Mouse (Mus musculus): ENCODE data around the gene Olfr510. TPM values are rescaled to one million over a fixed set of nuclear protein-coding genes. Genes with fewer than 3 reads are reported as not detected.
A peak's percentile ranks its signal among the peaks of the same experiment; 100 is the strongest.
"Not testable (repeated sequence)": the region's sequence is repeated elsewhere in the genome, so short reads cannot be mapped to it uniquely, and the experiment has no call there.

Olfr510 gene
- not detected in 2 replicates for polyA plus RNA-seq (2011; ENCODE audit: insufficient read depth, insufficient read length, low read depth, missing spikeins)

- H3K9ac ChIP-seq (ENCODE audit: low read depth, poor library complexity, severe bottlenecking) = no peak within 1 kb of the TSS
- H3K36me3 ChIP-seq (ENCODE audit: control insufficient read depth, insufficient read depth, low read length, poor library complexity, severe bottlenecking) = no peaks in the 10 kb centered on the region
- no peak within 1 kb of the TSS for H3K4me3 ChIP-seq (ENCODE audit: low read depth, low read length)
- no peak for TF ChIP-seq EP300 (IDR thresholded peaks at IDR 0.05; ENCODE audit: insufficient read depth, low read depth, low read length)
- no peak for TF ChIP-seq CTCF (IDR thresholded peaks at IDR 0.05; ENCODE audit: low read depth, low read length)
- no peak for TF ChIP-seq POLR2A (IDR thresholded peaks at IDR 0.05; ENCODE audit: insufficient read depth, low read length)
- H3K9me3 ChIP-seq (replicated peaks; ENCODE audit: control insufficient read depth, insufficient read depth, low read length, poor library complexity, severe bottlenecking) = 0 out of 2 replicates have a peak, but pooled peaks cover 4% of the 10 kb centered on the region
- H3K4me1 ChIP-seq (ENCODE audit: control insufficient read depth, insufficient read depth, low read length) = no peaks in the 10 kb centered on the region
- H3K27me3 ChIP-seq (ENCODE audit: control insufficient read depth, insufficient read depth, low read length, poor library complexity, severe bottlenecking) = no peaks in the 10 kb centered on the region
- H3K27ac ChIP-seq (ENCODE audit: insufficient read depth, low read length) = no peak within 1 kb of the TSS
Observed at GRCm38 (mm10) chr7:108666118-108666517, at the start of gene Olfr510. TSS of gene Olfr510 (plus strand) at chr7:108666418.

GRCm38 (mm10) chr7:108616781-108617180 is 49.4 kb upstream of the Olfr510 start:
- not testable (repeated sequence) for H3K36me3 ChIP-seq (ENCODE audit: control insufficient read depth, insufficient read depth, low read length, poor library complexity, severe bottlenecking); H3K4me3 ChIP-seq (ENCODE audit: low read depth, low read length); H3K4me1 ChIP-seq (ENCODE audit: control insufficient read depth, insufficient read depth, low read length); H3K9me3 ChIP-seq (replicated peaks; ENCODE audit: control insufficient read depth, insufficient read depth, low read length, poor library complexity, severe bottlenecking); H3K27me3 ChIP-seq (ENCODE audit: control insufficient read depth, insufficient read depth, low read length, poor library complexity, severe bottlenecking); H3K9ac ChIP-seq (ENCODE audit: low read depth, poor library complexity, severe bottlenecking)
- peak; percentile 81 for TF ChIP-seq EP300 (IDR thresholded peaks at IDR 0.05; ENCODE audit: insufficient read depth, low read depth, low read length)
- H3K27ac ChIP-seq (ENCODE audit: insufficient read depth, low read length) = peak overlapping the region; percentile 78

GRCm38 (mm10) chr7:108621514-108621913 is 44.7 kb upstream of the Olfr510 start, which contains the start of gene Olfr507:
TSS of gene Olfr507 (plus strand) at chr7:108621814.
- Histone ChIP-seq H3K4me1 (ENCODE audit: control insufficient read depth, insufficient read depth, low read length) (no peaks in the 10 kb centered on the region), H3K9me3 (replicated peaks; ENCODE audit: control insufficient read depth, insufficient read depth, low read length, poor library complexity, severe bottlenecking) (0 out of 2 replicates have a peak, but pooled peaks cover 2% of the 10 kb centered on the region), H3K36me3 (ENCODE audit: control insufficient read depth, insufficient read depth, low read length, poor library complexity, severe bottlenecking) (no peaks in the 10 kb centered on the region), H3K27ac (ENCODE audit: insufficient read depth, low read length) (no peak within 1 kb of the TSS), H3K27me3 (ENCODE audit: control insufficient read depth, insufficient read depth, low read length, poor library complexity, severe bottlenecking) (no peaks in the 10 kb centered on the region), H3K9ac (ENCODE audit: low read depth, poor library complexity, severe bottlenecking) (no peak within 1 kb of the TSS), H3K4me3 (ENCODE audit: low read depth, low read length) (no peak within 1 kb of the TSS)
- TF ChIP-seq POLR2A (IDR thresholded peaks at IDR 0.05; ENCODE audit: insufficient read depth, low read length) (no peak), CTCF (IDR thresholded peaks at IDR 0.05; ENCODE audit: low read depth, low read length) (no peak), EP300 (IDR thresholded peaks at IDR 0.05; ENCODE audit: insufficient read depth, low read depth, low read length) (no peak)

GRCm38 (mm10) chr7:108629694-108630093 is 36.5 kb upstream of the Olfr510 start, which contains the start of gene Olfr508:
TSS of gene Olfr508 (plus strand) at chr7:108629994.
- Histone ChIP-seq H3K27me3 (ENCODE audit: control insufficient read depth, insufficient read depth, low read length, poor library complexity, severe bottlenecking) (no peaks in the 10 kb centered on the region), H3K27ac (ENCODE audit: insufficient read depth, low read length) (no peak within 1 kb of the TSS), H3K4me1 (ENCODE audit: control insufficient read depth, insufficient read depth, low read length) (no peaks in the 10 kb centered on the region), H3K9ac (ENCODE audit: low read depth, poor library complexity, severe bottlenecking) (no peak within 1 kb of the TSS), H3K9me3 (replicated peaks; ENCODE audit: control insufficient read depth, insufficient read depth, low read length, poor library complexity, severe bottlenecking) (0 out of 2 replicates have a peak, but pooled peaks cover 7% of the 10 kb centered on the region), H3K36me3 (ENCODE audit: control insufficient read depth, insufficient read depth, low read length, poor library complexity, severe bottlenecking) (no peaks in the 10 kb centered on the region), H3K4me3 (ENCODE audit: low read depth, low read length) (no peak within 1 kb of the TSS)
- TF ChIP-seq EP300 (IDR thresholded peaks at IDR 0.05; ENCODE audit: insufficient read depth, low read depth, low read length) (no peak), POLR2A (IDR thresholded peaks at IDR 0.05; ENCODE audit: insufficient read depth, low read length) (no peak), CTCF (IDR thresholded peaks at IDR 0.05; ENCODE audit: low read depth, low read length) (no peak)

- Histone ChIP-seq H3K4me3 (ENCODE audit: low read depth, low read length) (no peak within 1 kb of the TSS), H3K4me1 (ENCODE audit: control insufficient read depth, insufficient read depth, low read length) (no peaks in the 10 kb centered on the region), H3K9me3 (replicated peaks; ENCODE audit: control insufficient read depth, insufficient read depth, low read length, poor library complexity, severe bottlenecking) (no peaks in the 10 kb centered on the region), H3K27ac (ENCODE audit: insufficient read depth, low read length) (no peak within 1 kb of the TSS), H3K9ac (ENCODE audit: low read depth, poor library complexity, severe bottlenecking) (no peak within 1 kb of the TSS), H3K27me3 (ENCODE audit: control insufficient read depth, insufficient read depth, low read length, poor library complexity, severe bottlenecking) (no peaks in the 10 kb centered on the region), H3K36me3 (ENCODE audit: control insufficient read depth, insufficient read depth, low read length, poor library complexity, severe bottlenecking) (no peaks in the 10 kb centered on the region)
- no peak for TF ChIP-seq CTCF (IDR thresholded peaks at IDR 0.05; ENCODE audit: low read depth, low read length)
- no peak for TF ChIP-seq POLR2A (IDR thresholded peaks at IDR 0.05; ENCODE audit: insufficient read depth, low read length)
- TF ChIP-seq EP300 (IDR thresholded peaks at IDR 0.05; ENCODE audit: insufficient read depth, low read depth, low read length) = no peak
Observed at GRCm38 (mm10) chr7:108651806-108652205, 14.4 kb upstream of the Olfr510 start, which contains the start of gene Olfr509. TSS of gene Olfr509 (minus strand) at chr7:108651906.

GRCm38 (mm10) chr7:108662419-108662818 is 3.8 kb upstream of the Olfr510 start:
- H3K4me1 ChIP-seq (ENCODE audit: control insufficient read depth, insufficient read depth, low read length) = no peaks in the 10 kb centered on the region
- no peak overlapping the region for H3K9ac ChIP-seq (ENCODE audit: low read depth, poor library complexity, severe bottlenecking)
- no peaks in the 10 kb centered on the region for H3K9me3 ChIP-seq (replicated peaks; ENCODE audit: control insufficient read depth, insufficient read depth, low read length, poor library complexity, severe bottlenecking)
- H3K27me3 ChIP-seq (ENCODE audit: control insufficient read depth, insufficient read depth, low read length, poor library complexity, severe bottlenecking) = no peaks in the 10 kb centered on the region
- H3K36me3 ChIP-seq (ENCODE audit: control insufficient read depth, insufficient read depth, low read length, poor library complexity, severe bottlenecking) = no peaks in the 10 kb centered on the region
- TF ChIP-seq CTCF (IDR thresholded peaks at IDR 0.05; ENCODE audit: low read depth, low read length) = no peak
- no peak for TF ChIP-seq POLR2A (IDR thresholded peaks at IDR 0.05; ENCODE audit: insufficient read depth, low read length)
- TF ChIP-seq EP300 (IDR thresholded peaks at IDR 0.05; ENCODE audit: insufficient read depth, low read depth, low read length) = no peak
- no peak overlapping the region for H3K27ac ChIP-seq (ENCODE audit: insufficient read depth, low read length)
- no peak overlapping the region for H3K4me3 ChIP-seq (ENCODE audit: low read depth, low read length)
